Mouse (Mus musculus) c-Kit-positive CD71-positive TER-119-positive erythroid progenitor cells, embryonic 14.5 days (primary cell): ENCODE results near the gene Tnpo1.
"Not testable (repeated sequence)": the region's sequence is repeated elsewhere in the genome, so short reads cannot be mapped to it uniquely, and the experiment has no call there.

Source experiments
- DNase-seq: peaks from one replicate; pipeline ENCODE4 v3.0.0-alpha.2; 2013; ENCODE audit warnings: low spot score

Tnpo1 gene

GRCm38 (mm10) chr13:98818205-98818604, 108.0 kb downstream of the Tnpo1 start:
- DNase-seq: no peak

GRCm38 (mm10) chr13:98817766-98818165, 108.4 kb downstream of the Tnpo1 start:
- no peak for DNase-seq

GRCm38 (mm10) chr13:98816981-98817660, 109.1 kb downstream of the Tnpo1 start:
- DNase-seq: not testable (repeated sequence)

- DNase-seq: no peak
Observed at GRCm38 (mm10) chr13:98816571-98816970, 109.6 kb downstream of the Tnpo1 start.

- DNase-seq: peak; percentile 95
Observed at GRCm38 (mm10) chr13:98815147-98815785, 110.9 kb downstream of the Tnpo1 start, which contains the start of gene Fcho2. Gene Fcho2 (minus strand): TSS chr13:98815449.

- peak; percentile 40 for DNase-seq
Observed at GRCm38 (mm10) chr13:98814275-98815040, 111.7 kb downstream of the Tnpo1 start.

- DNase-seq: peak; percentile 25
Observed at GRCm38 (mm10) chr13:98813596-98814274, 112.4 kb downstream of the Tnpo1 start.

GRCm38 (mm10) chr13:98813167-98813566, 113.0 kb downstream of the Tnpo1 start:
- no peak for DNase-seq

- DNase-seq: no peak
Observed at GRCm38 (mm10) chr13:98812285-98812684, 113.9 kb downstream of the Tnpo1 start.

- DNase-seq: peak; percentile 82
Observed at GRCm38 (mm10) chr13:98810143-98810542, 116.0 kb downstream of the Tnpo1 start.

GRCm38 (mm10) chr13:98809087-98809486, 117.1 kb downstream of the Tnpo1 start:
- no peak for DNase-seq

- no peak for DNase-seq
Observed at GRCm38 (mm10) chr13:98804480-98804879, 121.7 kb downstream of the Tnpo1 start.

GRCm38 (mm10) chr13:98803699-98804098, 122.5 kb downstream of the Tnpo1 start:
- DNase-seq: no peak

- DNase-seq: no peak
Observed at GRCm38 (mm10) chr13:98802957-98803356, 123.2 kb downstream of the Tnpo1 start.

- DNase-seq: no peak
Observed at GRCm38 (mm10) chr13:98795511-98795910, 130.7 kb downstream of the Tnpo1 start.

- DNase-seq: no peak
Observed at GRCm38 (mm10) chr13:98792864-98793263, 133.3 kb downstream of the Tnpo1 start.

- no peak for DNase-seq
Observed at GRCm38 (mm10) chr13:98791693-98792092, 134.5 kb downstream of the Tnpo1 start.
